Mouse (Mus musculus) olfactory bulb, adult 2 months (tissue): Measurements from ENCODE around the gene A630001G21Rik.

ENCODE experiments used
- CTCF ChIP-seq: fragments of 200-500 bp; IDR thresholded peaks from 2 replicates; pipeline ENCODE4 v1.5.1; 2012; ENCODE audit warnings: low read depth, mild to moderate bottlenecking, low read length, moderate library complexity; ENCODE audit not compliant: insufficient read depth
- POLR2A ChIP-seq: fragments of 200-500 bp; IDR thresholded peaks from 2 replicates; pipeline ENCODE4 v1.6.1; 2012; ENCODE audit warnings: mild to moderate bottlenecking, low read depth, low read length, moderate library complexity; ENCODE audit not compliant: insufficient read depth

DNA sequence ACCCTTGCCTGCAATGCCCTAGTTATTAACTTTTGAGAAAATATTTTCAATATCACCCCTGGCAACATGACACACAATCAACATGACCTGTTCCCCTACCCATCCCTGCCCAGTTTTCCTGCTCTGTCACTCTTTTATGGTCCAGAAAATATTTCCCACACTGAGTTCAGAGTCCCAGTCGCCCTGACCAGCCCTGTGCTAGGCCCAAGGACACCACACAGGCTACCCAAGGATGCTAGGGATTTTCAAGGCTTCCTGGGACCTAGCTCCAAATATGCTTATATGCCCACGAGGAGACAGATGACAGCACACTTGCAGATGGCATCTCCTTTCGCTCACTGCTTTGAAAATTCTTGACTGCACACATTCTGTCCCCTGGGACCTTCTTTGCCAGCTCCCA lies 569 bp upstream of the A630001G21Rik start:
- TF ChIP-seq POLR2A (no peak), CTCF (no peak)
